Mouse (Mus musculus) lung, postnatal 0 days (tissue): ENCODE measurements around the gene Rhebl1. TPM values are rescaled to one million over a fixed set of nuclear protein-coding genes. Genes with fewer than 3 reads are reported as not detected.

ENCODE experiments used
- ATAC-seq: fragments of 200-750 bp; cut with Nextera tagmentation; 2 replicates; pipeline ENCODE4 v1.8.0; 2017; ENCODE audit warnings: moderate library complexity
- DNase-seq: peaks from one replicate; pipeline ENCODE4 v3.0.0-alpha.2; 2016; ENCODE audit warnings: low spot score
- H3K27ac ChIP-seq: fragments of 300-500 bp; sonication (generic); 2 replicates; pipeline ENCODE4 v1.5.1; 2014; ENCODE audit warnings: antibody characterized with exemption, mild to moderate bottlenecking, low read length, mixed read lengths
- H3K27me3 ChIP-seq: fragments of 300-500 bp; sonication (generic); replicated peaks from 2 replicates; pipeline ENCODE4 v1.6.1; 2014; ENCODE audit warnings: low read length, mixed read lengths; ENCODE audit not compliant: insufficient read depth
- H3K36me3 ChIP-seq: fragments of 300-500 bp; sonication (generic); 2 replicates; pipeline ENCODE4 v1.6.1; 2014; ENCODE audit warnings: low read length, mixed read lengths; ENCODE audit not compliant: insufficient read depth
- H3K4me1 ChIP-seq: fragments of 300-500 bp; sonication (generic); 2 replicates; pipeline ENCODE4 v1.6.1; 2014; ENCODE audit warnings: antibody characterized with exemption, low read depth, low read length, mixed read lengths; ENCODE audit not compliant: insufficient read depth
- H3K4me2 ChIP-seq: fragments of 300-500 bp; sonication (generic); replicated peaks from 2 replicates; pipeline ENCODE4 v1.6.1; 2014; ENCODE audit warnings: low read depth, mild to moderate bottlenecking, low read length, moderate library complexity, mixed read lengths
- H3K4me3 ChIP-seq: fragments of 300-500 bp; sonication (generic); 2 replicates; pipeline ENCODE4 v1.5.1; 2014; ENCODE audit warnings: low read depth, low read length
- H3K9ac ChIP-seq: fragments of 300-500 bp; sonication (generic); replicated peaks from 2 replicates; pipeline ENCODE4 v1.6.1; 2014; ENCODE audit warnings: low read depth, mild to moderate bottlenecking
- H3K9me3 ChIP-seq: fragments of 300-500 bp; sonication (generic); 2 replicates; pipeline ENCODE4 v1.6.1; 2016; ENCODE audit warnings: low read length, mixed read lengths
- CTCF ChIP-seq: IDR thresholded peaks from 2 replicates; pipeline ENCODE4 v1.5.1; 2016; ENCODE audit warnings: antibody characterized with exemption, mild to moderate bottlenecking
- EP300 ChIP-seq: IDR thresholded peaks from 2 replicates; pipeline ENCODE4 v1.6.1; 2016; ENCODE audit warnings: antibody characterized with exemption, mild to moderate bottlenecking, control low read depth
- WGBS: fragments of 180-500 bp; shearing (Covaris S2); extraction: QIAGEN DNeasy Blood & Tissue Kit; methylation state at CpG from one replicate; pipeline ENCODE4 v1.1.7; 2014; 5-methylcytosine and 5-hydroxymethylcytosine counted together
- polyA plus RNA-seq: library from polyadenylated mRNA; unstranded; fragments of >200 nt; fragmentation: Nextera tagmentation; extraction: Ambion mirVana; gene quantifications from 2 replicates; pipeline ENCODE4 v1.2.1, GENCODE M21; 2015

The Rhebl1 gene
- polyA plus RNA-seq, 1 experiment from 2014 or later, result 10.2 TPM

DNA sequence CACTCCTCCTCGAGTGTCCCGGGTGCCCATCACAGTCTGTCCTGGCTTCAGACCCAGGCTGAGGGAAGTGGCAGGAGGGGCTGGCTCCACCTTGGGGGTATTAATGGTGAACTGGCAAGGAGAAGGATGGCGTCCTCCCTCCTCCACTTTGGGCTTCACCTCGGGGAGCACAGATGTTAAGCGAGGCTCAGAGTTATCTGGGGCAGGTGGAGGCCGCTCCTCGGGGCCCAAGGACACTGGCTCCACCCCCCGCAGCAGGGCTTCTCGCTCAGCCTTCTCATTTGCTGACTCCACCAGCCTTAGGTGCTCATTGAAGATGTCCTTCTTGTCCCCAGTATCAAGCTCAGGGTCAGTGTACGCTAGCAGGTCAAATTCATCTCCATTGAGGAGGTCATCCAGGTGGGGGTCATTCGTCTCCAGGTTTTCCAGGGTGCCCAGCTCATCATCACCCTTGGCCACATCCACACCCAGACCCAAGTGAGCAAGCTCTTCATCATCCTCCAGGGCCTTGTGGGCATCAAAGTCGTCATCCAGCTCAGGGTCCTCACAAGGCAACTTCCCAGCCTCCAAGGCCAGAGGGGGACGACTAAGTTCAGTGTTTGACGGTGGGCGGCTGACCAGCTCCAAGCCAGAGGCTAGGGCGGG, 44.3 kb downstream of the Rhebl1 start:
- ATAC-seq, result no peak
- H3K4me2 ChIP-seq, result no peak overlapping the region
- no peak overlapping the region for H3K9ac ChIP-seq
- TF ChIP-seq CTCF, result no peak
- TF ChIP-seq EP300, result no peak
- no peak for DNase-seq
- WGBS, result 85% methylated on average over 16 of the region's 16 CpGs
- H3K27ac ChIP-seq, result no peak overlapping the region
- no peaks in the 10 kb centered on the region for H3K27me3 ChIP-seq
- no peak overlapping the region for H3K4me3 ChIP-seq
- peaks cover 84% of the 10 kb centered on the region for H3K36me3 ChIP-seq
- no peaks in the 10 kb centered on the region for H3K9me3 ChIP-seq
- no peaks in the 10 kb centered on the region for H3K4me1 ChIP-seq

DNA sequence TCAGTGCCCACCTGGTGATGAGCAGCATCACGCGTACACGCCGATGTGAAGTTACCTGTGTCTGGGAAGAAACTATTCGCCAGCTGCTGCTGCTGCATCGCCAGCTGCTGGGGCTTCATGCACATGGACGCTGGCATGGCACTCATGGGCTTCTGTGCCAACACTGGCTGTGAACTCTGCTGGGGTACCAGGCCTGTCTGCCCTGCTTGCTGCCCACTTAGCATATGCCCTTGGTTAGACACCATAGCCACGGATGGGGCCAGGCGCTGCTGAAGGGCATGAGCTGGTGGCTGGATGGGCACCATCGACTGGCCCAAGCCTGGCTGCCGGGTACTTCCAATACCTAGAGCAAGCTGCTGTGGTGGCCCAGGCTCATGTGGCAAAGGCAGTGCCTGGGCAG, 45.2 kb downstream of the Rhebl1 start:
- H3K4me3 ChIP-seq, result no peak overlapping the region
- H3K4me2 ChIP-seq, result no peak overlapping the region
- no peaks in the 10 kb centered on the region for H3K4me1 ChIP-seq
- no peaks in the 10 kb centered on the region for H3K27me3 ChIP-seq
- no peaks in the 10 kb centered on the region for H3K9me3 ChIP-seq
- H3K27ac ChIP-seq, result no peak overlapping the region
- WGBS, result 95% methylated on average over 11 of the region's 11 CpGs
- DNase-seq (no peak), ATAC-seq (no peak)
- peaks cover 84% of the 10 kb centered on the region for H3K36me3 ChIP-seq
- no peak for TF ChIP-seq CTCF
- no peak for TF ChIP-seq EP300
- no peak overlapping the region for H3K9ac ChIP-seq

DNA sequence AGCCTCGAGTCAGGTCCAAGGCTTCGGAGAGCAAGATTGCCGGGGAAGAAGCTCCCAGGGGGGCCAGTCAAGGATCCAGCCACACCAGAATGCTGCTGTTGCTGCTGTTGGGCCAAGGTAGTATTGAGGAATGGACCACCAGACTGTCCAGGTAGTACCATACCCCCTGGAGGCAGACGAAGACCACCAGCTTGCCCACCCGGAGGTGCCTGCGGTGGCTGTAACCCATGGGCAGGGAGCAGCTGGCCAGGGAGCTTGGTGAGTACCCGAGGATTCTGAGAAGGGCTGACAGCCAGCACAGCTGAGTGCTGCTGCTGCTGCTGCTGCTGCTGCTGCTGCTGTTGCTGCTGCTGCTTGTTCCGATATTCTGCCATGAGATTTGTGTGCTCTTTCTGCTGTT, 48.2 kb downstream of the Rhebl1 start:
- ATAC-seq (no peak), DNase-seq (no peak)
- Histone ChIP-seq H3K27me3 (no peaks in the 10 kb centered on the region), H3K4me2 (no peak overlapping the region), H3K9me3 (no peaks in the 10 kb centered on the region), H3K4me3 (no peak overlapping the region), H3K4me1 (no peaks in the 10 kb centered on the region), H3K9ac (no peak overlapping the region), H3K36me3 (peaks cover 77% of the 10 kb centered on the region), H3K27ac (no peak overlapping the region)
- no peak for TF ChIP-seq EP300
- TF ChIP-seq CTCF, result no peak
- WGBS, result 92% methylated on average over 8 of the region's 8 CpGs

DNA sequence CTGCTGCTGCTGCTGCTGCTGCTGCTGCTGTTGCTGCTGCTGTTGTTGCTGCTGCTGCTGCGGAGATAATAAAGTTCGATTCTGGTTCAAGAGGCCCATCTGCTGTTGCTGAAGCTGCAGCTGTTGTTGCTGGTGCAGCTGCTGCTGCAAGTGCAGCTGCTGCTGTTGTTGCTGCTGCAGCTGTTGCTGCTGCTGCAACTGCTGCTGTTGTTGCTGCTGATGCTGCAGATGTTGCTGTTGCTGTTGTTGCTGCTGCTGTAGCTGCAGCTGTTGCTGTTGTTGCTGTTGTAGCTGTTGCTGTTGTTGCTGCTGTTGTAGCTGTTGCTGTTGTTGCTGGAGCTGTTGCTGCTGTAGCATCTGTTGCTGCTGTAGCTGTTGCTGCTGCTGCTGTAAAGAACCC, 49.2 kb downstream of the Rhebl1 start:
- no peak overlapping the region for H3K27ac ChIP-seq
- TF ChIP-seq EP300 (no peak), CTCF (no peak)
- 96% methylated on average over 2 of the region's 2 CpGs for WGBS
- no peak overlapping the region for H3K4me2 ChIP-seq
- no peaks in the 10 kb centered on the region for H3K9me3 ChIP-seq
- H3K36me3 ChIP-seq, result peaks cover 77% of the 10 kb centered on the region
- H3K27me3 ChIP-seq, result no peaks in the 10 kb centered on the region
- no peak overlapping the region for H3K9ac ChIP-seq
- ATAC-seq (no peak), DNase-seq (no peak)
- H3K4me1 ChIP-seq, result no peaks in the 10 kb centered on the region
- H3K4me3 ChIP-seq, result no peak overlapping the region

DNA sequence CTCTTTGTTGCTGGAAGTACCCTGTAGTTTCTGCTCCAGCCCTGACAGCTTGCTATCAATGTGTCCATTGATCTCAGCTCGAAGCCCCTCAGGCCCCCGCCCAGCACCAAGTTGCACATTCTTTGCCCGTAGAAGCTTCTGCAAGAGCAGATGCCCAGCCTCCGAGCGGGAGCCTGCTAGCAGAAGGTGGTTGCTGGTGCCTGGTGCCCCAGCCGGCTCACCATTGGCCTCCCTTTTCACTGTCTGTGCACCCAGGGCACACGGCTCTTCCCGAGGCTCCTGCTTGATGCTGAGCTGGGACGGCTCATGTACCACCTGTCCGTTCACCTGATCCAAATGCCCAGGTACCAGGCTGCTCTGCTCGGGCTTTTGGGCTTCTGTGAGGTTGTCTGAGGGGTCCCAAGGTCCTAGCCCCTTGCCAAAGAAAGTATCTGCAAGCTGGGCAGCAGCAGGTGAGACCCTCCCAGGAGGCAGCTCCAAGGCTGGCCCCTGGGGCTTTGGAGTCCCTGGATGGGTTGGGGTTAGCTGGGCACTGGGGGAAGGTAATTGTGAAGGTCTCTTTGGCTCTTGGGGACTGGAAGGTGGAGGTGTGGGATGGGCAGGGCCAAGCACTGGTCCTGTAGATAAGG, 50.6 kb downstream of the Rhebl1 start:
- WGBS, result 88% methylated on average over 11 of the region's 11 CpGs
- no peak for ATAC-seq

DNA sequence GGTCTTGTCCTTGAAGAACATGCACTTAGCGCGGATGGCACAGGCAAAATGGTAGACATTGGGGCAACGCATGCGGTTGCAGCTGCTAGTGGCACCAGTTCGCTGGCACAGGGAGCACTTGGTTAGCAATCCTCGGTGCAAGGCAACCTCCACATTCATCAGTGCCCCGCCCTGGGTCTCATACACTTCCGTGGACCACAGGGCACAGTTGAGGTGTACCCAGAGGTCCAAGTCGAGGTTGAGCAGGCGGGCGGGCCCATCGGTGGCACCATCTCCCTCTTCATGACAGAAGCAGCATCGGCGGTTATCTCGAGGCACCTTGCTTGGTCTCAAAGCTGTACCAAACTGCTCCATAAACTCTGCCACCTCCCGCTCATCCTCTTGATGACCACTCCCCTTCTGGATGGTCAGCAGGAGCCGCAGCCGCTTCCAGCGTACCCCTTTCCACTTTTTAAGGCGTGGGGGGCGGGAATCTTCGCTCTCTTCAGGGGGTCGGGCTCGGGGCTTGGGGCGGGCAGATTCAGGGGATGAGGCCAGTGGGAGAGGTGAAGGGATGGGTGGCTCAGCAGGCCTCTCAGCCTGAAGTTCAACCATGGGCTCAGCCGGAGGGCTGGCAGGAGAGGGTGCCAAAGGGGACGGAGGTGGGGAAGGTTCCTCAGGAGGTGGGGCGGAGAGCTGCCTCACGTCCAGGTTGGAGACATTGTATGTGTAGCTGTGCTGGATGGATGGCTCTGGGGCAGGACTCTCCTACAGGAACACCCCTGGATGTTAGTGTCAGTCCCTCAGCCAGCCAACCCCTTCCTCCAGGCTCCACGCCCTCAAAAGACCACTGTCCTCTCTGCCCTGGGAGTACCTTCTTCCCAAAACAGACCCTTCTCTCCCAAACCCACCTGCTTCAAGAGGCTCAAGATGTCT, 54.4 kb downstream of the Rhebl1 start:
- no peak overlapping the region for H3K9ac ChIP-seq
- no peak overlapping the region for H3K4me2 ChIP-seq
- DNase-seq (no peak), ATAC-seq (no peak)
- H3K4me1 ChIP-seq, result no peaks in the 10 kb centered on the region
- H3K27ac ChIP-seq, result no peak overlapping the region
- H3K27me3 ChIP-seq, result no peaks in the 10 kb centered on the region
- no peaks in the 10 kb centered on the region for H3K9me3 ChIP-seq
- no peak for TF ChIP-seq CTCF
- TF ChIP-seq EP300, result no peak
- no peak overlapping the region for H3K4me3 ChIP-seq
- peaks cover 81% of the 10 kb centered on the region for H3K36me3 ChIP-seq
- 90% methylated on average over 30 of the region's 30 CpGs for WGBS

More for the DNA sequence above, 50.6 kb downstream of the Rhebl1 start:
- DNase-seq, result no peak
- no peak overlapping the region for H3K9ac ChIP-seq
- no peak for TF ChIP-seq EP300
- TF ChIP-seq CTCF, result no peak
- H3K4me1 ChIP-seq, result no peaks in the 10 kb centered on the region
- peaks cover 79% of the 10 kb centered on the region for H3K36me3 ChIP-seq
- H3K9me3 ChIP-seq, result no peaks in the 10 kb centered on the region
- H3K4me3 ChIP-seq, result no peak overlapping the region
- no peak overlapping the region for H3K27ac ChIP-seq
- H3K27me3 ChIP-seq, result no peaks in the 10 kb centered on the region
- no peak overlapping the region for H3K4me2 ChIP-seq
